Mouse (Mus musculus): Measurements from ENCODE around the gene Ppp1r14a. TPM values are rescaled to one million over a fixed set of nuclear protein-coding genes. Genes with fewer than 3 reads are reported as not detected.
A peak's percentile ranks its signal among the peaks of the same experiment; 100 is the strongest.

Ppp1r14a gene
- total RNA-seq, 2 experiments from 2014 or later: 20.8 to 21.6 TPM

DNA sequence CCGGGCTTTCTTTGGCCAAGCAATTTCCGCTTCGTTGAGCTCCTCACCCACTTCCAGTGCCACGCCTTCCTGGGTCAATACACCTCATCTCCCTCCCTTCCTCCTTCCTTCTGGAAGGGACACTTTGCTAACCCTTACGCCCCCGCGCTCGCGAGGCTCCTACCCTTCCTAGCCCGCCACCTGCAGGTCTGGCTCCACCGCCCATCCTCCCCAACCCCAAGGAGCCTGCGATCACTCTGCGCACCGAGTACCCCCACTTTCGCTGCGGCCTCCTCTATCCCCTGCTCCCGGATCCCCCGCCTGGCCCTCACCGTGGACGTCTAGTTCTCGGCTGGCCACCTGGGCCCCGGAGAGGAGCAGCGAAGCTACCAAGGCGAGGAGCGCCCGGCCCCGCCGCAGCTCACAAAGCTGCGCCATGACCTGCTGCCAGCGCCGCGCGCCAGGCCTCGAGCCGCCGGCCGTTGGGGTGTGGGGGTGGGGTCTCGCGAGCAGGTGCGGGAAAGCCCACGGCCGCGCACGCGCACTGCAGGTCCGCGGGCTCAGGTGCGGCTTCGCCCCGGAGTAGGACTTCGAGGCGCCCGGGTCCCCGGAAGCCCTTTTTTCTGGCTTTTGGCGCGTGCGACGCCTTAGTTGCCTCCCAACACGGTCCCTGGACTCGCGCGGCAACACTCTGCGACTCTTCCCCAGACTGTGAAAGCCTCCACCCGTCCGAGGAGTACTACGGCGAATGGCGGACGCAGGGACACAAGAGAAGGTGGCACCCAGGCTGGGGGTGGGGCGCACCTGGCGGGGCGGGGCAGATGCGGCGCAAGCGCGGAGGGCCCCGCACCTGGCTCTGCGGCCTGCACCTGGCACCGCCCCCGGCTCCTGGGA lies 7.7 kb upstream of the Ppp1r14a start, which contains the start of gene Spint2:
Gene Spint2, minus strand, starts transcription at position 712 of the 873 bp plus-strand sequence.
- TF ChIP-seq CTCF (conservative IDR thresholded peaks at IDR 0.05): peak; percentile 31; the same call in 1 of the 2 replicates
- DNase-seq (ENCODE audit: low spot score in 2 of 2): no peak
- Histone ChIP-seq H3K27ac (peak within 1 kb of the TSS; percentile 64), H3K4me3 (peak within 1 kb of the TSS; percentile 68)

DNA sequence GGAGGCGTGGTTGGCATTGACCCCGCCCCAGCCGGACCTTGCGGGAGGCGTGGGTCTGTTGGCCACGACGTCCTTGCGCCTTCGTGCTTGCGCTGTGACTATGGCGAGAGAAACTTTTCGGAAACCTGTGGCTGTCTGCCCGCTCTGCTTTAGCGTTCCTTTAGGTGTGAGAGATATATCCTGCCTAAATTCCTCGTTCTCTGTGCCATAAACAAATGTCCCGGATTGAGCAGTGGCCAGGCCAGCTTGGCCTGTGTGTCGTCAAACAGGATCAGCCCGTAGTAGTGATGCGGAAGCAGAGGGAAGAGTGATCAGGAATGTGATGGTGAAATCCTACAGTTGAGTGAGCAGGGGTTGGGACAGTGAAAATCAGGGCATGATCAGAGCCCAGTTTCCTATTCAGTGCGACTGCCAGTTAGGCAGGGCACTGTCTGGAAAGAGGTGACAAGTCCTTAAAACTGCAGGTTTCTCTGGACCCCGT lies 7.0 kb upstream of the Ppp1r14a start:
- H3K4me3 ChIP-seq: peak overlapping the region; percentile 68
- TF ChIP-seq CTCF (conservative IDR thresholded peaks at IDR 0.05): no peak
- peak overlapping the region; percentile 64; the same call in 1 of the 2 replicates for H3K27ac ChIP-seq
- DNase-seq (ENCODE audit: low spot score in 2 of 2): no peak

DNA sequence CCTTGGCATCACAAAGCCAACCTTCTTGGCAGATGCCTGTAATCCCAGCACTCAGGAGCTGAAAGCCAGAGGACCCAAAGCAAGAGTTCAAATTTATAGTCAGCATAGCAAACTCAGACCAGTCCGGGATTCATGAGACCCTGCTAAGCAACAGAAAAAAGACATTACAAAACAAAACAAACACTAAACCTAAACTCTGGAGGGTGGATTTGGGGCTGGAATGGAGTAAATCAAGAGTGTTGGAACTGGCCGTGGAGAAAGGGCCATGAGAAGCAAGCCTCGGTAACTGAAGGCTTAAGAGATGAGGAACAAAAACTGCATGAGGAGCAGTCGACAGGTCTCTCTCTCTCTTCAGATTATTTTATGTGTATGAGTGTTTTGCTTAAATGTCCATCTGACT lies 5.2 kb upstream of the Ppp1r14a start:
- Histone ChIP-seq H3K4me3 (no peak overlapping the region), H3K27ac (no peak overlapping the region)
- no peak for DNase-seq (ENCODE audit: low spot score in 2 of 2)
- no peak for TF ChIP-seq CTCF (conservative IDR thresholded peaks at IDR 0.05)

GRCm38 (mm10) chr7:29284523-29284922 lies 4.6 kb upstream of the Ppp1r14a start:
- Histone ChIP-seq H3K4me3 (no peak overlapping the region), H3K27ac (no peak overlapping the region)
- no peak for DNase-seq (ENCODE audit: low spot score in 2 of 2)
- no peak for TF ChIP-seq CTCF (conservative IDR thresholded peaks at IDR 0.05)

- no peak for DNase-seq (ENCODE audit: low spot score in 2 of 2)
- peak; percentile 42 for TF ChIP-seq CTCF (conservative IDR thresholded peaks at IDR 0.05)
- Histone ChIP-seq H3K27ac (no peak overlapping the region), H3K4me3 (no peak overlapping the region)
These were observed 1.6 kb upstream of the Ppp1r14a start for GRCm38 (mm10) chr7:29287481-29287880.

GRCm38 (mm10) chr7:29288079-29288478 lies 1.0 kb upstream of the Ppp1r14a start:
- H3K27ac ChIP-seq: no peak overlapping the region
- no peak for TF ChIP-seq CTCF (conservative IDR thresholded peaks at IDR 0.05)
- DNase-seq (ENCODE audit: low spot score in 2 of 2): no peak
- no peak overlapping the region for H3K4me3 ChIP-seq

- peak overlapping the region; percentile 86 for H3K27ac ChIP-seq
- H3K4me3 ChIP-seq: peak overlapping the region; percentile 55
These were observed 748 bp downstream of the Ppp1r14a start for GRCm38 (mm10) chr7:29289856-29290255.

DNA sequence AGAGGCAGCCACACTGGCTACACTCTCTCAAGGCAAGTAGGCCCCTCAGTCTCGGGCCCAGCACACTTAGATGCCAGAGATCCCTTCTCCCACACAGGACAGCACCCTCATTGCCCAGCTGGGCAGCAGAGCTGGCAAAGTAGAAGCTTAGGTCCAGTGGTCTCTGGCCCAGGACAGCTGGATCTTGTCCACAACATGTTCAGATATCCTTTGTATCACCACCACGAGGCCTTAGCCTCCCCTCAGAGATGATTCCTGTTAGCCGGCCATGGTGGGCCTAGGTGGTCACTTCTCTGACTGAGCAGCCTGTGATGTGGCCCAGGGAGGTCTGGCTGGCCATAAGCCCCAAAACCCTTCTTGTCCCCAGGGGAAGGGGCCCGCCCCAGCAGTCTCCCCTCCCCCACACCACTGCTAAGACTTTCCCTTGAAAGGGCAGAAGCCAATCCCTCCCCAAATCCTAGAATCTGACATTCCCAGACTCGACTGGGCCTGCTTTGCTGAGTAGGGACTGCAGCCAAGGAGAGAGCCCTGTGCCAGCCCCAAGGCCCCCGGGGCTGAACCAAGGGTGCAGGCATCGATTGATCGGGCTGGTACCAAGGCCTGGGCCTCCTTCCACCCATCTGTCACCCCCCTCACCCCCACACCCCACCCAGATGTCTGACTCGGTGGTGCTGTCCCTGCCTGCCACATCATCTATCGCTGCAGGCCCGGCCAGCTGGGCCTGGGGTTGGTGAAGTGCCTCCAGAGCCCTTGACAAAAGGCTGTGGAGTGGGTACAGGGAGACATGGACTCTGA lies 1.8 kb downstream of the Ppp1r14a start:
- no peak for TF ChIP-seq CTCF (conservative IDR thresholded peaks at IDR 0.05)
- H3K4me3 ChIP-seq: peak overlapping the region; percentile 30; the same call in 1 of the 2 replicates
- H3K27ac ChIP-seq: peak overlapping the region; percentile 86
- DNase-seq (ENCODE audit: low spot score in 2 of 2): peak in 1 of 2 experiments; percentile 26

More at GRCm38 (mm10) chr7:29289856-29290255, 748 bp downstream of the Ppp1r14a start:
- DNase-seq (ENCODE audit: low spot score in 2 of 2): no peak
- no peak for TF ChIP-seq CTCF (conservative IDR thresholded peaks at IDR 0.05)

DNA sequence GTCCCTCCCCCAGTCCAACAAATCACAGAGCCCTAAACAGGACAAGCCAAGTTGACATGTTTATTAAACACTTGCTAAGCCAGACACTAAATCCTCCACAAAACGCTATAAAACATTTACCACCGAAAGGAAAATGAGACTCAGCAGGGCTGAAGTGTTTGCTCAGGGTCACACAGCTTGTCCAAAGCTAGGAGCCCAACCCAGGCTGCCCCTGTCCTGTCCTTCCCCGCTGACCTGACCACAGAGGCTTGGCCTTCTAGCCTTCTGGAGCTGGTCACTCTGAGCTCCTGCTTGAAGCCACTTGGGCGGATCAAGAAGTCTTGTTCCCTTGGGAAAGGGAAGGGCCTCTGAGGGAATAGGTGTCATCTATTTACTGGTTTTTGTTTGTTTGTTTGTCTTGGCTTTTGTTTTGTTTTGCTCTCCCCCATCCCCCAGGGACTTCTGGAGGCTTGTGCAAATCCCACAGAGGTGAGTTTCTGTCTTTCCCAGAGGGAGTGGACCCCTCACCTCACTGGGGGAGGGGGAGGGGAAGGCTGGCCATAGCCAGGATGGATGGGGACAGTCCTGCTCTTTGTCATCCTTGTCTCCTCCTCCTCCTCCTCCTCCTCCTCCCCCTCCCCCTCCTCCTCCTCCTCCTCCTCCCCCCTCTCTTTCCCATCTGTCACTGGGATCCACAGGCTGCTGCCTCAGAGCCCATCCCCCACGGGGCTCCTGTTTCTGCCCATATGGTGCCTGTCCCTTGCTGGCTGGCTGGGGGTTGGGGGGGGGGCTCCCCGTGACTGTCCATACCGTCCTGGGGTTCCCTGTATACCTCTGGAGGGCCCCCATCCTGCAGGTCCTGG lies 2.7 kb downstream of the Ppp1r14a start:
- Histone ChIP-seq H3K27ac (peak overlapping the region; percentile 86), H3K4me3 (peak overlapping the region; percentile 30; the same call in 1 of the 2 replicates)
- DNase-seq (ENCODE audit: low spot score in 2 of 2): no peak
- TF ChIP-seq CTCF (conservative IDR thresholded peaks at IDR 0.05): no peak

DNA sequence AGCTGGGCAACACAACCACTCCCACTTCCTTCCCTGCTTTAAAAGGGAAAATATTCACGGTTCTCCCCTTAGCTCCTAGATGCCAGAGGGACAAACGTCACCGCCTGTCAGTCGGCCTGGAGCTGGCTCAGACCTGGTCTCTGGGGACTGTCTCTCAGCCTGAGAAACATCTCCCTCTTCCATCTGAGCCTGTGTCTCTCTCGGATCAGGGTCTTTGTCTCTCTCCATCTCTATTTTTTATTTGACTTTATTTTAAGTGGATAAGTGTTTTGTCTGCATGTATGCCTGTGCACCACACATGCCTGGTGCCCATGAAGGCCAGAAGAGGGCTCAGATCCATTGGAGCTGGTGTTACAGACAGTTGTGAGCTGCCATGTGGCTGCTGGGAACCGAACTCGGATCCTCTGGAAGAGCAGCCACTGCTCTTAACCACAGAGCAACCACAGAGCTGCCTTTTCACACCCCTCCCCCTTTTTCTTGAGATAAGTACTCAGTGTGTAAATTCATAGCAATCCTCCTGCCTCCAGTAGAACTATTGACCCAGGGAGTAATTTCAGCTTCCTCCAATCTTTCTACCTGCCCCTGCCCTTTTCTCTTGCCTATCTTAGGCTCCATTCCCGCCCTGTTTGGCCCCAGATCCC lies 3.5 kb downstream of the Ppp1r14a start:
- H3K27ac ChIP-seq: peak overlapping the region; percentile 81

DNA sequence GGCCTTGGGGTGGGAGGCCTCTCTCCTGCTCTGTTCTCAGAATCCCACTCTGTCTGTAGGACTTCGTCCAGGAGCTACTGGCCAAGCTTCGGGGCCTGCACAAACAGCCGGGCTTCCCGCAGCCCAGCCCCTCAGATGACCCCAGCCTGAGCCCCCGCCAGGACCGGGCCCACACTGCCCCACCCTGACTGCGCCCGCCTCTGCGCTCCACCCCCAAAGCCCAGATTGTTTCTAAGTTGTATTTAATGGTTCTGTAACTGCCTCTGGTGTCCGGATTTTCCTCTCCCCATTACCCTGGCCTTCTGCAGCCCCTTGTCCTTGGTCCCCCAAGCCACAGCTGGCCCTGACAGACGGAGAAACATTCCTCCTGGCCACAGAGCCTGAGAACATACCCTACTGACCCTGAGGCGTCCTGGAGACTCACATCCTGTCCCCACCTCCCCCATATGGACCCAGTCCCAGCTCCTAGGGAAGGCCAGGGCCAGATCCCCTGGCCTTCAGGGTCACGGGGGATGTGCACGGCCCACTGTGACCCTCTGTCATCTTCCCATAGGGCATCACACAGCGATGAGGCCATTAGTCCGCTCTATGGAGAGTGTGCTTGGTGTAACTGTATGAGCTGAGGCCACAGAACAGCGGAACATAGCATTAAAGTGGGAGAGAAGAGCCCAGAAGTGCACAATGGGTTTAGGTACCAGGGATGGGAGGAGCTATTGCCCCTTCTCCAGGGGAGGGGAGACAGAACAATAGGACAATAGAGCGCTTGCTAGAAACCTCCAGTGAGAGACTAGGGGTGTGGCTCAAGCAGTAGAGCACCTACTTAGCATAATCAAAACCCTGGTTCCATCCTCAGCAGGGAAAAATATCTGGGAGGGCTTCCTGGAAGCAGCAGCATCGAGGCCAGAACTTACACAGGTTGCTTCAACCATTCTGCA lies 4.3 kb downstream of the Ppp1r14a start:
- no peak for DNase-seq (ENCODE audit: low spot score in 2 of 2)
- no peak for TF ChIP-seq CTCF (conservative IDR thresholded peaks at IDR 0.05)
- Histone ChIP-seq H3K27ac (peak overlapping the region; percentile 81), H3K4me3 (no peak overlapping the region)

More for the DNA sequence above, 3.5 kb downstream of the Ppp1r14a start:
- DNase-seq (ENCODE audit: low spot score in 2 of 2): no peak
- TF ChIP-seq CTCF (conservative IDR thresholded peaks at IDR 0.05): no peak
- H3K4me3 ChIP-seq: peak overlapping the region; percentile 20
